Mouse (Mus musculus): ENCODE data around the gene Kcnv2.
A peak's percentile ranks its signal among the peaks of the same experiment; 100 is the strongest.

Kcnv2 gene

DNA sequence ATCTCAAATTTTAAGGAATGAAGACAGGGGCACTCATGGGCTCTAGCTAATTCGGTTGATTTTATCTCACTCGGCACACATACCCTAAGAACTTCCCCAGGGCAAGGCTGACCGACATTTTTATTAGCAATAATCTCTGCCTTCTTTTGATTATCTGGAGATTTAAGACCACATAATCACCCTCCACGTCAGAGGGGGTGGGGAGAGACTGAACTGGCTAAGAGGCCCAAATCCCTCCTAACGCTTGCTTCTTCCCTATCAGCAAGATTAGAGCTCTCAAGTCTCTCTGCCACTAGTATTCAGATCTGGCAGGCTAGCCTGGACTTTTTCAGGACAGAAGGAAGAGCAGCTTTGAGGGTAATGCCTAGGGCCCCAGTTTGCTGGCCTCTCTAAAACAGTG is at the start of gene Kcnv2:
Gene Kcnv2 (plus strand): TSS at position 308 of the 400 bp plus-strand sequence.
- DNase-seq: no peak

DNA sequence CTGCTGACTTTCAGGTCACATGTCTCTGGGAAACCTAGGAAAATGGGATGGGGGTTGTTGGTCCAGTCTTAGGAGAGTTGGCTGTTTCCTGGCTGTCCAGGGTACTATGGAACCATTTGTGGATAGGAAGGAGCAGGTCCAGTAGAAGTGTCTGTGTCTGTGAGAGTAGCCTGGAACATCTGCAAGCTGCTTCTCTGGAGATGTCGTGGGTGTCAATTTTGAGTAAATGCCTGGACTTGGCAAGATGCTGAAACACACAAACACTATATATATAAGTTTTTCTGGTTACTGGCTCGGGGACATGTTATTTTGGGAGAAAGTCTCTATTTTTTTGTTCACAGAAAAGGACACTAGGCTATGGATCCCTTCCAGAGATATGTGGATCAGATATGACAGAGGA is 49.0 kb upstream of the Kcnv2 start:
- DNase-seq: no peak

DNA sequence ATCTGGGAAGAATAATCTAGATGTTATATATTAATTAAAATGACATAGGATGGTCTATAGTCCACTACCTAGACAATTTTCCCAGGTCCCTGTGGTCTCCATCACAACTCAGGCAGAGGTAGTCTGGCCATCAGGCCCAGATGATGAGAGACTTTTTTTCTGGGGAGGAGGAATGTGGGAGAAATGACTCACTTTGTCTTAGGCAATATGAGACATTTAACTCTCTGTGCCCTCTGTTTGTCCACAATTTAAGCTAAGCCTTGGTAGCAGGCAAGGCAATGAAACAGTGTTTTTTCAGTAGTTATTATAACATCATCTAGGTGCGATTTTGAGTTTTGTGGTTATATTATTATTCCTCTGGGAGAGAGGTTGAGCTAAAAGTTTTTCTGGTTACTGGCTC is 48.0 kb upstream of the Kcnv2 start:
- no peak for DNase-seq

DNA sequence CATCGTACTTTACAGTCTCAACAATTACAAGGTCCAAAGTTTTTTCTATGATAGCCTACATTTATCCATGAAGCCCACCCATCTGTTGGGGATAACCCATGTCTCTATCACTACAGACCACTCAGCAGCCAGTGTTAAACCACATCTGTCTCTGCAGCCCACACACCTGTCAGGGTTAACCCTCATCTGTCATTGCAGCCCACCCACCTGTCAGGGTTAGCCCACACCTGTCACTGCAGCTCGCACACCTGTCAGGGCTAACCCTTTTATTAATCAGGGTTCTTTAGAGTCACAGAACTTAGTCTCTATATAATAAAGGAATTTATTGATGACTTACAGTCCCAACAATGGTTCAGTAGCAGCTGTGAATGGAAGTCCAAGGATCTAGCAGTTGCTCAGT is 43.2 kb upstream of the Kcnv2 start:
- no peak for DNase-seq

DNA sequence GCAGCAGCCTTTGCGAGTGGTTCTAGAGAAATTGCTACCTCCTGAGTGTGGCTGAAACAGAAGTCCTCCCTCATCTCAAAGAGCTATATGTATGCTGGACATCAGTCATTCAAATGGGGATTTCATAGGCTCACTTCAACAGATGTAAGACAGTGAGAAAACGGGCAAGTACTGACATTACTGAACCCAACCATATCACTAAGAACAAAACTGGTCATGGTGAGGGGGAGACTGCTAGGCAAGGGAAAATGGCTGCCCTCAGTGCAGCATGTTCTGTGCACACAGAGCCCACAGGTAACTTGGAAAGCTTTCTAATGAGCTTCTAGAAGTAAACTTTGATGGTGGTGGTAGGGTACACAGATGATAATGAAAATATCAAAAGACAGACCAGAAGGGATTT is 12.3 kb upstream of the Kcnv2 start:
- DNase-seq: no peak

DNA sequence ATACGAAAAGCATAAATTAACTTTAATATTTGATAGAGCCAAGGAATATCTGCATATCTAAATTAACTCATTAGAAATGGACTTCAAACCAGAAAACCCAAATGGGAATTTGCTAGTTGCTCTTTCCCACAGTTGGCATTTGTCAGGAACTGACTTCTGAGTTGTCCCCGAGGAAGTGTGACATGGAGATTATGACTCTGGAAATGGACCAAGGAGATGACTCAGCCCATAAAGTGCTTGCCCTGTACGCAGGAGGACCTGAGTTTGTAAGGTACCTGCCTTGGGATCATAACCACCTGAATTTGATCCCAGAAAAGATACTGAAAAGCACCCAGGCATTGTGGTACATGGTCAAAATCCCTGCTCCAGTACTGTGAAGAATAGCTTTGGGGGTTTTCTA is 11.1 kb upstream of the Kcnv2 start:
- DNase-seq: no peak

DNA sequence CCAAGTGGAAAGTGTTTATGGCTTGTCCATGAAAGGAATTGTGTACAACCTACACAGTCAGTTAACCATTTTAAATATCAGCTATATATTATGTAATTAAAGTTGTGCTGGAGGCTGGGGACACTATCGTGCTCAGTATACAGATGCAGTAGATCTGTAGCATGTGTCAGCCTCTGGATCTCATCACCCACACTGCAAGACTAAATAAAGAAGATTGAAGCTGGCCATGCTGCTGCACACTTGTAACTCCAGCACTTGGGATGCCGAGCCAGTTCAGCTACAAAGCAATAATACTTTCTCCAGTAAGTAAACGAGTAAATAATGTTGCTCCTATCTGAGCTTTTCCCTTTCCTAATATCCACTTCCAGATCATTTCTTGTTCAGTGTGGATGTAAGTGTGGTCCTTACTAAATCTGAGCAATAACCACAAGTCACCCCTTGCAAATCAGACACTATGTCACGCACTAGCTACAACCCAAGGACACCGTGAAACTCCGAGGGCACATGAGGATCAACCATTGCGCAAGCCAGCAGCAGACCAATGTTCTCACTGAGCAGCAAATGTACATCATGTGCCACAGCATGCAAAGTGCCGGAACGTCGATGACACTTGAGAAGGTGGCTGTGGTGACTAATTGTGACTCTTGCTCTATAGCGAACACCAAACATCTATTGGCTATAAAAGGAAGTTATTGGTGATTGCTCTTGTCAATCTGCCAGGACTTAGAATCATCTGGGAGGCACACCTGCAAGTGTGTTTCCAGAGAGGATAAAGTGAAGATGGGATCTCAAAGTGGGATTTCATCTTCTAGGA is 9.9 kb upstream of the Kcnv2 start:
- no peak for DNase-seq

DNA sequence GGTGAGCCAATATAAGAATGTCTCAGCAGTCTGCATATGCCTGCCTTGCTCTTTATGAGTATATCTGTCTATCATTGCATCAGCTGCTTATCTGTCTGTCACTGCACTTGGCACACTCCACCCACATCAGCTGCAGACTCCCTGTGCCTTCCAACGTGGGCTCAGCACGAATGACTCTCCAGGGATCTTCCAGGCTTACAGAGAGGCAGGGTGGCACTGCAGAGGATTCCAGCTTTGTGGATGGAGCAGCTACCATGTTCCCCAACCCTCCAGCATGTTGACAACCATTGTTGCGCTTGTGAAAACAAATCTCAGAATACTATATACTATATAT is 9.3 kb upstream of the Kcnv2 start:
- no peak for DNase-seq

DNA sequence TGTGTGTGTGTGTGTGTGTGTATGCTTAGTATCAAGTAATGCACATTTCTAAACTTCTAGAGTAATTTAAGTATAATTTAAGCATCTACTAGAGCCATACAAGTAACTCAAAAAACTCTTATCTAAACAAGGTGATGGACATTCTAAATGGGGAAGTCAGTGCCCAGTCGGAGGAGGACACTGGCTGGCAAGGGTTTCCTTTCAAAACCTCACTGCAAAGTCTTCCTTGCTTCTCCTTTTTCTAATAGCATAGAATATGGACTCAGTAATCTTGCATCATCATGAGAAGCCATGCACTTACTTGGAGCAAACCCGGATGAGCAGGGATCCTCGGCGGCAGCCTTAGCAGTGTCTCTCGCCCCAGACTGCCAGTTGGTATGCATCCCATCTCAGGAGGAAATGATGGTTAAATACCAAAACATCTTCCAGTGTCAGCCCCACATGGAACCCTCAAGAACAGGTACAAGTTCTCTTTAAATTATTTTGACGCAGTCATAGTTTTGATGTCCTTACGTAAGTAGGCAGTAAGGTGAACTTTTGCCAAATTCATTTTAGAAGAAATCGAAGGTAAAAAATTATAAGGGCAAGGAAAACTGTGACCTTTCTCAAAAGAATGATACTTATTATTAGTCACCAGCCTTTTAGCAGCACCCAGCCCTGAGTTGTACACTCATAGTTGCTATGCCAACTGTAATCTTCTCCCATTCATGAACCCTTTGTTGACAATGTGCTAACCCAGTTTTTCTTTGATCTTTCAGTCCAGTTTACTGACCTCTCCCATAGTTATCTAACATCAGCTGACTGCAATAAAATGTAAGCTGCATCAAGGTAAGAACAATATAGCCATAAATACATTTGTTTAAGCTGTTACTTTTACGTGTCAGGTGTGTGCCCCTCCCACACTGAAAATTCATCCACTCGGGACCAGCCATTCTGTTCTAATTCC is 5.8 kb upstream of the Kcnv2 start:
- no peak for DNase-seq

DNA sequence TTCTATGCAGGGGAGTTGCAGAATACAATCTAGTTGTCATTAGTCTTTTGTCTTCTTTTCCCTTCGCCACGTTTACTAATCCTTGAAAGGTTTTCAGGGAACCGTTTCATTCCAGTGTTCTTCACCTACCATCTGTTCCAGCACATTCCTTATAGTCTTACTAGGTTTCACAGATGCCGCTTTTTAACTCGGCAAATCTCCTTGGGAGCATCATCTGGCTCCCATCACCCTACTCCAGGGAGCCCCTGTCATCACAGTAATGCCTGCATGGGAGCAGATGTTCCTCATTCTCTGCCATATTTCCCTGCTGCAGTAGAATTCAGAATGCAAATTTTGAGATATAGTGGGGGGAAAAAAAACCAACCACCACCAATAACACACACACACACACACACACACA is 5.1 kb upstream of the Kcnv2 start:
- DNase-seq: no peak

DNA sequence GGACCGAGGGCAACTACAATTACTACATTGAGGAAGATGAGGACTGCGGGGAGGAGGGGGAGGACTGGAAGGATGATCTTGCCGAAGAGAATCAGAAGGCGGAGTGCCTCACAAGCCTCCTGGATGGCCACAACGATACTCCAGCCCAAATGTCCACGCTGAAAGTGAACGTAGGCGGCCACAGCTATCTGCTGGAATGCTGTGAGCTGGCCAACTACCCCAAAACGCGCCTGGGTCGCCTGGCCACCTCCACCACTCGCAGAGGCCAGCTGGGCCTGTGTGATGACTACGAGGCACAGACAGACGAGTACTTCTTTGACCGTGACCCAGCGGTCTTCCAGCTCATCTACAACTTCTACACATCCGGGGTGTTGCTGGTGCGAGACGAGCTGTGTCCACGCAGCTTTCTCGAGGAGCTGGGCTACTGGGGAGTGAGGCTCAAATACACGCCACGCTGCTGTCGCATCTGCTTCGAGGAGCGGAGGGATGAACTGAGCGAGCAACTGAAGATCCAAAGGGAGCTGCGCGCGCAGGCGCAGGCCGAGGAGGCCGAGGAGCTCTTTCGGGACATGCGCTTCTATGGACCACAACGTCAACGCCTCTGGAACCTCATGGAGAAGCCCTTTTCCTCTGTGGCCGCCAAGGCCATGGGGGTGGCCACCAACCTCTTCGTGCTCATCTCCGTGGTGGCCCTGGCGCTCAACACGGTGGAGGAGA is 681 bp downstream of the Kcnv2 start:
- DNase-seq: no peak

DNA sequence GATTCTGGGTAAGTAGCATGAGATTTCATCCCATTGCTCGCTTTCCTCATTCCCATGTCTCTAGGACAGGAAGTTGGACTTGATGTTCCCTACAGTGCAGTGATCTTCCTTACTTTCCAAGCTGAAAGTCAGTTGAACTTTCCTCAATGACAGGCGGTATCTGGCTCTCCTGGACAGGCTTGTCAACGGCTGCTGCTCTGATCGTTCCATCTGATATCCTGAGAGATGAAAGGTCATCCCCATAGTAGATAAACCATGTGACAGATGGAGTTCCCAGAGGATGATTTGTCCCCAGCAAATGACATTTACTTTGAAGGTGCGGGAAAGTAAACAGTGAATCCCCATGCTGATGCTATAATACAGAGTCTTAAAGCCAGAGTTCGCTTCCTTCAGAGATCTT is 3.2 kb downstream of the Kcnv2 start:
- no peak for DNase-seq

DNA sequence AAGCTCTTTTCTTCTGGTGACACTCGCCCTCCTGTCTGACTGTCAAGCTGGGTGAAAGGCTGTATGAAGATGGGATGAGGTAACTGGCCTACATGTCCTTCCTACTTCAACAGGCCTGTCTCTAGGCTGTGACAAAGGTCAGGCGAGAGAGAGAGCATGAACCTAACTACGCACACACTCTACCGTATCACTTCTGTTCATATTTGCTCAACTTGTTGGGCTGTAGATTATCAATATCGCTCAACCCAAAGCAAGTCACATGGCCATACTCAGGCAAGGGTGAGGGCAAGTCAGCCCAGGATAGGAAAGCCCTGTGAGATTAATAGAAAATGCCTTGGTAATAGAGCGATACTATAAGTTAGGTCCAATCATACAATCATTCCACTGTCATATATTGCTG is 5.2 kb downstream of the Kcnv2 start:
- no peak for DNase-seq

DNA sequence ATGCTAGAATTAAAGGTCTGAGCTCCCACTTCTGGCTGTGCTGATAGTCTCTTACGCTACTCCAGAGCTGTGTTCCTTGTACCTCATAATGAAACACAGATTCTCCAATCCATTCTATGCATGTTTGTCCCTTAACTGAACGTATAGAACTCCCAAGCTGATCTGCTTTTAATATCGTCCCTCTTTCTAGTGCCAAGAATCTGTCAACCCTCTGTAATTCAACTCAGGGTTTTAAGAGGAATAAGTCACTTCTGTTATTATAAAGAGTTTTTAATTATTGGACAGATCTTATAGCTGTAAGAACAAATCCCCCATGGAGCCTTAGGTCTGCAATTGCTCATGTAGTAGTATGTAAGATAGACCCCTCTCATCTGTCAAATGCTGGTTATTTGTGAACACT is 5.8 kb downstream of the Kcnv2 start:
- no peak for DNase-seq

DNA sequence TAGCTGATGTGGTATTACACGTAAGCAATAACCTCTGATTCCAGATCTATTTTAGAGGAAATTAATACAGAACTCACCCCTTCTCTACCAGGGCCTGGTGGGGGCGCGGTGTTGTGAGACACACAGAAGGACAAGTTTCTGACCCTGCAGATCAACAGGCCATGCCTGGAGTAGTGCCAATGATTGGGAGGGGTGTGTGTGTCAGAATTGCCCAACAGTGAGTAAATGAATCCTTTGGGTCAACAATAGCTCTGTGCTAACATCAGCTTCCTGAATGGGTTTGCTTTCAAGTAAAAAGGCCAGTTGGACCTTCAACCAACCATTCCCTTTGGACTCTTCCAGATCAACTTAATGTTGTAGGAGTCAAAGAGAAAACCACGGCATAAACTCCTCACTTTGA is 6.3 kb downstream of the Kcnv2 start:
- no peak for DNase-seq

DNA sequence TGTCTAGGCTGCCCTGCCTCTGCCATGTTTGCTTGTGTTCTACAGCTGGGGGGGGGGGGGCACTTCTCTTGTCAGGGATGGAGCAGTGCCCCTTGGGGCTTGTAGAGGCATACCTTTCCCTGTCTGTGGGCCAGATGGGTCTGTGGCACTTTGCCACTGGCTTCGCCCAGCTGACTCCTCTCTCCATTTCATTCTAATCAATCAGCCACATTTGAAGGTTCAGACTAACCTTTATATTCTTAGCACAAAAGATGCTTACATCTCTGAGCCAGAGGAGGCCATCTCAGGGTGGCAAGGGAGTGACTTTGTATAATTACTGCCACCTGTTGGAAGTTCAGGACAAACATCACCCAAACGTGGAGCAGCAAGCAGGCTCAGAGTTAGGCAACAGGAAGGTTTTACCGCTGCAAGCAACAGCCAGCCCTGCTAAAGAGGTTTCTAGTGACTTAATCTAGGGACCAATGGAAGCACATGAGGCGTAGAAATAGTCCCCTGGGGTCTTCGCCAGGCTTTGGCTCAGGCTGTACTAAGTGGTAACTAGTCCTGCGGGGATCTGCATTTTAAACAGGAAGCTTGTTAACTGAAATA is 9.9 kb downstream of the Kcnv2 start:
- no peak for DNase-seq

DNA sequence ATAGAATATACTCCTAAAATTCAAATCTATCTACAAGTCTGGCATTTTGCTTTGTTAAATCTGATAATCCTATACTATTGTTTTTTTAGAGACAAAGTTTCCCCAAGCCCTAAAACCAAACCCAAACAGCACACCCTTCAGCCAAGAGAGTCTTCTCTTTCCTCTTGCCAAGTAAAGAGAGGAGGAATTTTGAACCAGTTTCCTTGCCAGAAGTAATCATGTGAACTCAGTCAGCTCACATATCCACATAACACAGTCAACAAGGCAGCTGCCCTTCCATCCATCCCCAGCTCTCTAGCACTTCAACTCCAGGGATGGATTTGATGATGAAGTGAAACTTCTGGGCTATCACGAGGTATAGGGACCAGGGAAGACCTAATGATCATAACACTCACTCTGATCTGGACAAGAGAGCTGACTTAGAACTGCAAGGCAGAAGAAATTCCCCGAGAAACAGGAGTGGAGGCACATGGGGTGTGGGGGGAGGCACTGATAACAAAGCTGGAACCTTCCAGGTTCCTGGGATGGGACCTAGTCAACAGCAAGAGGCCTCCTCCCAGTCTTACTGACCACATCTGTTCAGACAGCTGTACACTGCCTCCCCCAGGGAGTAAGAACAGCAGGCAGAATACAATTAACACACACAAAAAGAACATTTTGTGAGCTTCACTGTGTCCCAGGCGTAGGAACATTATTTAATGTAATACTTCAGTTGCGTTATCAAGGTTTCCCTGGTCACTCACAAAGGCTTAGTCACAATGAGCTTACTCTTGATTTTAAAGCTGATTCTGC is 13.9 kb downstream of the Kcnv2 start:
- no peak for DNase-seq

DNA sequence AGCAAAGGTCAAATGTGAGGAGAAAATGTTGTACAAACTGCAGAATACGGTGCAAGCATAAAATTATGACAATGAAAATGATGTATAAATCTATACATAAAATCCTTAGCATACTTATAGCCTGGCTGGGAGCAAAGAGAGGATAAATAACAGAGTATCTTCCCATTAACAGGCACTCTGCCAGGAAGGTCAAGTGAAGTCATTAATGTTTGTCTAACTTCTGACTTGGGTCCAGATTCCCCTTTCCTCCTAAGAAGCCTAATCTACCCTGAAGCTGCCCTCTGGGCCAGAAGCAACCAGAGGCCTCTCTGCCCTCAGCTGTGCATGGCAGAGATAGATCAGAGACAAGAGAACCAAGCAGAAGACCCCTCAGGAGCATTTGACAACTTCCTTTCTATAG is 24.1 kb downstream of the Kcnv2 start:
- peak; percentile 21 for DNase-seq

DNA sequence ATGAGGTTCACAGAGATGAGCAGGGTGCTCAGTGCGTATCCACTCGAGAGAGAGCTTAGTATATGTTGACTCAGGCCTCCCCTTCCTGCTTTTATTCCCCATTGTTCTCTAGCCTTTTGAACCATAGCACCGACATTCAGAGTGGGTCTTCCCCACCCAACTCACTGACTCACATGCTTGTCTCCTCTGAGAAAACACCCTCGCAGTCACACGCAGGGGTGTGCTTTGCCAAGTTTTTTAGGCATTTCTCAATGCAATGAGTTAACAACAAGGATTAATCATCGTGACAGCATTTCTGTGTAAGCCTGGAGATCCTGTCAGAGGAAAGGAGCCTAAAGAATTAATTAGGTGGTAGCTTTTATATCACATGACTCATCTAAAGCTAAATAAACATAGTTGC is 29.3 kb downstream of the Kcnv2 start:
- DNase-seq: no peak

DNA sequence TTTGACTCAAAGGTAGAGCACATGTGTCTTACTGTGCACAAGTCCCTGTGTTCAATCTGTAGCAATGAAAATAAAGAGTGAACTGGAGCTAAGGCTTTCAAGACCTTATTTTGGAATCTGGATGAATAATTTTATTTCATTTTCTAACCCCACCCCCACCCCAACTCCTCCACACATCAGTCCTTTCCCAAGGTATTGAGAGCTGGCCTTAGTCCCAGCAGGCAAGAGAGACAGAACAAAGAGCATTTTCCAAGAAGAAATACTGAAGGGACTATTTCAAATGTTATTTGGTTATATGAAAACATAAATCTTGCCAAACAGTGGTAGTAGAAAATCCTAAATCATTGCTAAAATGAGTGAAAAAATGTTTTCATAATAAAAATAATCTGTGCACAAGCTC is 38.0 kb downstream of the Kcnv2 start:
- no peak for DNase-seq

DNA sequence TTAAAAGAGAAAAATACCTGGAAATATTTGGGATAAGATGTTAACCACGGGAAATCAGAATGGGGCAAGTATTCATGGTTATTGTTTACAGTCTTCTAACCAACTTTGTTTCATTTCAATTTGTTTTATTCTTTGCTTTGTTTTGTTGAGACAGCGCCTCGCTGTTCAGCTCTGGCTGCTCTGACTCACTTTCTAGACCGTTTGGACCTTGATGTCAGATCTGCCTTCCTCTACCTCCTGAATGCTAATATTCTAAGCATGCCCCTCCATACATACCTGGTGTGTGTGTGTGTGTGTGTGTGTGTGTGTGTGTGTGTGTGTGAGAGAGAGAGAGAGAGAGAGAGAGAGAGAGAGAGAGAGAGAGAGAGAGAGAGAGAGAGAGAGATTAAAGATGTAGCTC is 41.5 kb downstream of the Kcnv2 start:
- DNase-seq: no peak

DNA sequence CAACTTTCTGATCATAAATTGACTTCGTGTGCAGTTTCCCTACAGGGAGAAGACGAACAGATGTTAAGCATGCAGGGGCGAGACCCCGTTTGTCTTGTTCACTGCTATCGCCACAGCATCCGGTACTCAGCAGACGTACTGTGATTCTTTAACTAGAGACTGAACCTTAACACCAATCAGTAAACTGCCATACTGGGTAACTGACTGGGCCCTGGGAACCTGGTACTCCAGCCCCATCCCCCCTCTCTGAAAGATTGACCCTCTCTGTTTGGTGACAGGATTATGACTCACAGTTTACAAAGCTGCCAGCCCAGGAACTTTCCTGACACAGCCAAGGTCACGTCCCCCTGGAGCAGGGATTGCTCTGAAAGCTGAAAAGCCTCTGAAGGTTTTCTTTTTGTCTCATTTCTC is 42.1 kb downstream of the Kcnv2 start:
- peak; percentile 34 for DNase-seq

Data from kidney, adult 11 months (tissue).